11 mouse cellular contexts compared by ENCODE assay signal in genomic region chr19:45234191-45234770, GRCm38 (mm10). TPM values are rescaled to one million over a fixed set of nuclear protein-coding genes. Genes with fewer than 3 reads are reported as not detected.
A peak's percentile ranks its signal among the peaks of the same experiment; 100 is the strongest.
DNase-seq lines count a peak whose midpoint lies in the region; ATAC-seq and TF ChIP-seq lines count a peak whose summit lies in the region.
"Had no signal": no experiment of that assay in that cellular context is flagged by ENCODE, and none has a peak within 500 bp of the region (broad histone marks: within the 10 kb centered on the region; RNA-seq: fewer than 3 reads in every experiment).

No protein-coding gene starts in this region.

- no peak for TF ChIP-seq CTCF in cerebellum, adult 2 months (IDR thresholded peaks at IDR 0.05; ENCODE audit: borderline replicate concordance, insufficient read depth, low read depth, low read length)

- no peaks in the 10 kb centered on the region for H3K36me3 ChIP-seq in heart, embryonic 13.5 days
- H3K36me3 ChIP-seq in midbrain, embryonic 11.5 days (ENCODE audit: control insufficient read depth, insufficient read depth, low read length): no peaks in the 10 kb centered on the region
- no peaks in the 10 kb centered on the region for H3K36me3 ChIP-seq in midbrain, embryonic 15.5 days (replicated peaks)
- no peaks in the 10 kb centered on the region for H3K36me3 ChIP-seq in hindbrain, embryonic 15.5 days
- H3K36me3 ChIP-seq in neural tube, embryonic 14.5 days (ENCODE audit: control insufficient read depth, insufficient read depth, low read length): no peaks in the 10 kb centered on the region
- H3K36me3 ChIP-seq: liver, embryonic 13.5 days had no signal

- intact Hi-C loops in heart, postnatal 14 days (cut with DNase I): loop anchor here (5.0 kb wide), 2 partner anchors 477 to 492 kb away; partner anchors contain the start of gene Pax2

- H3K4me2 ChIP-seq in heart, embryonic 13.5 days: peak overlapping the region; percentile 72; the same call in 1 of the 2 replicates
- no peak overlapping the region for H3K4me2 ChIP-seq in midbrain, embryonic 11.5 days
- H3K4me2 ChIP-seq in midbrain, embryonic 15.5 days: no peak overlapping the region
- H3K4me2 ChIP-seq in hindbrain, embryonic 15.5 days: peak overlapping the region; percentile 55
- peak overlapping the region; percentile 57 for H3K4me2 ChIP-seq in neural tube, embryonic 14.5 days (ENCODE audit: low read depth, low read length)

- no peaks in the 10 kb centered on the region for H3K9me3 ChIP-seq in heart, embryonic 13.5 days
- H3K9me3 ChIP-seq in midbrain, embryonic 11.5 days (ENCODE audit: control insufficient read depth, low read length): no peaks in the 10 kb centered on the region
- H3K9me3 ChIP-seq in midbrain, embryonic 15.5 days: no peaks in the 10 kb centered on the region
- no peaks in the 10 kb centered on the region for H3K9me3 ChIP-seq in hindbrain, embryonic 15.5 days
- H3K9me3 ChIP-seq in neural tube, embryonic 14.5 days (ENCODE audit: control insufficient read depth, low read length): no peaks in the 10 kb centered on the region
- H3K9me3 ChIP-seq: liver, embryonic 13.5 days had no signal

- H3K9ac ChIP-seq in heart, embryonic 13.5 days: no peak overlapping the region
- no peak overlapping the region for H3K9ac ChIP-seq in midbrain, embryonic 11.5 days (ENCODE audit: low read length)
- H3K9ac ChIP-seq in midbrain, embryonic 15.5 days: no peak overlapping the region
- peak overlapping the region; percentile 60 for H3K9ac ChIP-seq in hindbrain, embryonic 15.5 days
- peak overlapping the region; percentile 92 for H3K9ac ChIP-seq in neural tube, embryonic 14.5 days (replicated peaks; ENCODE audit: low read depth, low read length)
- H3K9ac ChIP-seq: liver, embryonic 13.5 days had no signal

- H3K27me3 ChIP-seq in heart, embryonic 13.5 days (replicated peaks): peaks cover 99% of the 10 kb centered on the region
- H3K27me3 ChIP-seq in midbrain, embryonic 11.5 days (ENCODE audit: control insufficient read depth, insufficient read depth, low read length): peaks cover 97% of the 10 kb centered on the region
- peaks cover 81% of the 10 kb centered on the region for H3K27me3 ChIP-seq in midbrain, embryonic 15.5 days (replicated peaks)
- peaks cover 54% of the 10 kb centered on the region for H3K27me3 ChIP-seq in hindbrain, embryonic 15.5 days
- H3K27me3 ChIP-seq in neural tube, embryonic 14.5 days (ENCODE audit: control insufficient read depth, insufficient read depth, low read length): peaks cover 9% of the 10 kb centered on the region
- H3K27me3 ChIP-seq in cerebellum, adult 2 months (ENCODE audit: control insufficient read depth, insufficient read depth, low read length): peaks cover 39% of the 10 kb centered on the region; the same call in 1 of the 2 replicates

- no peak overlapping the region for H3K27ac ChIP-seq in heart, embryonic 13.5 days (replicated peaks)
- H3K27ac ChIP-seq in midbrain, embryonic 11.5 days (ENCODE audit: low read depth, low read length): no peak overlapping the region
- no peak overlapping the region for H3K27ac ChIP-seq in midbrain, embryonic 15.5 days
- peak overlapping the region; percentile 85 for H3K27ac ChIP-seq in hindbrain, embryonic 15.5 days (replicated peaks)
- peak overlapping the region; percentile 97 for H3K27ac ChIP-seq in neural tube, embryonic 14.5 days (ENCODE audit: low read depth, low read length)
- no peak overlapping the region for H3K27ac ChIP-seq in cerebellum, adult 2 months (ENCODE audit: insufficient read depth, low read length)
- H3K27ac ChIP-seq: liver, embryonic 13.5 days had no signal

- DNase-seq in heart, postnatal 14 days: no peak
- peak; percentile 97 for DNase-seq in midbrain, embryonic 11.5 days (ENCODE audit: low spot score, missing footprints)
- no peak for DNase-seq in cerebellum, adult 2 months
- no peak for DNase-seq in MN1 (ENCODE audit: low spot score)
- DNase-seq: liver, embryonic 13.5 days had no signal

- H3K4me3 ChIP-seq in heart, embryonic 13.5 days: peak overlapping the region; percentile 49
- no peak overlapping the region for H3K4me3 ChIP-seq in midbrain, embryonic 11.5 days (ENCODE audit: low read depth, low read length)
- no peak overlapping the region for H3K4me3 ChIP-seq in midbrain, embryonic 15.5 days
- H3K4me3 ChIP-seq in hindbrain, embryonic 15.5 days: peak overlapping the region; percentile 48
- peak overlapping the region; percentile 65 for H3K4me3 ChIP-seq in neural tube, embryonic 14.5 days (ENCODE audit: low read depth, low read length)
- no peak overlapping the region for H3K4me3 ChIP-seq in cerebellum, adult 2 months (replicated peaks; ENCODE audit: insufficient read depth, low read depth, low read length)

- 2% methylated on average over 22 of the region's 22 CpGs for WGBS in heart, embryonic 13.5 days
- WGBS in midbrain, embryonic 11.5 days: under 1% methylated on average over 22 of the region's 22 CpGs
- under 1% methylated on average over 22 of the region's 22 CpGs for WGBS in midbrain, embryonic 15.5 days
- under 1% methylated on average over 22 of the region's 22 CpGs for WGBS in hindbrain, embryonic 15.5 days
- 1% methylated on average over 22 of the region's 22 CpGs for WGBS in neural tube, embryonic 14.5 days
- 5% methylated on average over 22 of the region's 22 CpGs for WGBS in cerebellum, adult 2 months

- TF ChIP-seq POLR2A in cerebellum, adult 2 months (IDR thresholded peaks at IDR 0.05; ENCODE audit: borderline replicate concordance, insufficient read depth, low read length): no peak

- ATAC-seq in heart, embryonic 13.5 days (ENCODE audit: extremely low read depth, insufficient number of reproducible peaks, low FRiP score, low TSS enrichment): no peak
- ATAC-seq in midbrain, embryonic 11.5 days (ENCODE audit: low FRiP score): no peak
- no peak for ATAC-seq in midbrain, embryonic 15.5 days (replicated peaks)
- ATAC-seq in hindbrain, embryonic 15.5 days (ENCODE audit: low FRiP score, low read depth): no peak
- ATAC-seq in neural tube, embryonic 14.5 days (ENCODE audit: low read depth): no peak

- peaks cover 59% of the 10 kb centered on the region for H3K4me1 ChIP-seq in heart, embryonic 13.5 days
- H3K4me1 ChIP-seq in midbrain, embryonic 11.5 days (ENCODE audit: control insufficient read depth, insufficient read depth, low read length): peaks cover 22% of the 10 kb centered on the region
- H3K4me1 ChIP-seq in midbrain, embryonic 15.5 days: peaks cover 33% of the 10 kb centered on the region
- peaks cover 32% of the 10 kb centered on the region for H3K4me1 ChIP-seq in hindbrain, embryonic 15.5 days (replicated peaks)
- peaks cover 19% of the 10 kb centered on the region; the same call in 1 of the 2 replicates for H3K4me1 ChIP-seq in neural tube, embryonic 14.5 days (ENCODE audit: control insufficient read depth, insufficient read depth, low read length)
- no peaks in the 10 kb centered on the region for H3K4me1 ChIP-seq in cerebellum, adult 2 months (ENCODE audit: control insufficient read depth, insufficient read depth, low read length)

RNA-seq across cellular contexts. Expression of gene Lbx1, which starts 1.3 kb away (rescaled TPM):
- polyA plus RNA-seq in heart, embryonic 13.5 days (2015; fragmentation: Nextera tagmentation; extraction: Ambion mirVana): not detected in 2 replicates
- not detected for total RNA-seq in heart, postnatal 14 days (2021)
- not detected in 2 replicates for polyA plus RNA-seq in midbrain, embryonic 11.5 days (2014; fragmentation: Nextera tagmentation; extraction: Ambion mirVana)
- 0.06 and 0.09 TPM in 2 replicates for polyA plus RNA-seq in midbrain, embryonic 15.5 days (2015; fragmentation: Nextera tagmentation; extraction: Ambion mirVana)
- 9.9 and 12.2 TPM in 2 replicates for polyA plus RNA-seq in hindbrain, embryonic 15.5 days (2015; fragmentation: Nextera tagmentation; extraction: Ambion mirVana)
- 23.0 and 24.3 TPM in 2 replicates for polyA plus RNA-seq in neural tube, embryonic 14.5 days (2014; fragmentation: Nextera tagmentation; extraction: Ambion mirVana)
- 5.4 and 6.0 TPM in 2 replicates for polyA plus RNA-seq in cerebellum, adult 2 months (2012; rRNA removed)
- total RNA-seq: megakaryocyte, adult 5-6 weeks had no signal
- polyA plus RNA-seq: liver, embryonic 13.5 days; spleen, adult 2 months had no signal

Comparison
In these comparisons a context has a peak if more than half of its experiments do, and no peak if none do; other contexts are left out.
1. H3K27ac ChIP-seq: peak in hindbrain, embryonic 15.5 days (single experiment) and neural tube, embryonic 14.5 days (single experiment); none in heart, embryonic 13.5 days (single experiment), midbrain, embryonic 11.5 days (single experiment), midbrain, embryonic 15.5 days (single experiment) and cerebellum, adult 2 months (single experiment).
2. H3K4me2 ChIP-seq: peak in heart, embryonic 13.5 days (single experiment), hindbrain, embryonic 15.5 days (single experiment) and neural tube, embryonic 14.5 days (single experiment); none in midbrain, embryonic 11.5 days (single experiment) and midbrain, embryonic 15.5 days (single experiment).
3. H3K4me3 ChIP-seq: peak in heart, embryonic 13.5 days (single experiment), hindbrain, embryonic 15.5 days (single experiment) and neural tube, embryonic 14.5 days (single experiment); none in midbrain, embryonic 11.5 days (single experiment), midbrain, embryonic 15.5 days (single experiment) and cerebellum, adult 2 months (single experiment).
4. H3K9ac ChIP-seq: peak in hindbrain, embryonic 15.5 days (single experiment) and neural tube, embryonic 14.5 days (single experiment); none in heart, embryonic 13.5 days (single experiment), midbrain, embryonic 11.5 days (single experiment) and midbrain, embryonic 15.5 days (single experiment).